Mouse (Mus musculus) cerebellum, postnatal 14 days (tissue): Measurements from ENCODE around the gene Slc7a1.
A peak's percentile ranks its signal among the peaks of the same experiment; 100 is the strongest.

Source experiments
- DNase-seq, 2 experiments: peaks; one replicate each; pipeline ENCODE4 v3.0.0; 2021; ENCODE audit warnings: mixed read lengths in 2 of 2

The Slc7a1 gene

DNA sequence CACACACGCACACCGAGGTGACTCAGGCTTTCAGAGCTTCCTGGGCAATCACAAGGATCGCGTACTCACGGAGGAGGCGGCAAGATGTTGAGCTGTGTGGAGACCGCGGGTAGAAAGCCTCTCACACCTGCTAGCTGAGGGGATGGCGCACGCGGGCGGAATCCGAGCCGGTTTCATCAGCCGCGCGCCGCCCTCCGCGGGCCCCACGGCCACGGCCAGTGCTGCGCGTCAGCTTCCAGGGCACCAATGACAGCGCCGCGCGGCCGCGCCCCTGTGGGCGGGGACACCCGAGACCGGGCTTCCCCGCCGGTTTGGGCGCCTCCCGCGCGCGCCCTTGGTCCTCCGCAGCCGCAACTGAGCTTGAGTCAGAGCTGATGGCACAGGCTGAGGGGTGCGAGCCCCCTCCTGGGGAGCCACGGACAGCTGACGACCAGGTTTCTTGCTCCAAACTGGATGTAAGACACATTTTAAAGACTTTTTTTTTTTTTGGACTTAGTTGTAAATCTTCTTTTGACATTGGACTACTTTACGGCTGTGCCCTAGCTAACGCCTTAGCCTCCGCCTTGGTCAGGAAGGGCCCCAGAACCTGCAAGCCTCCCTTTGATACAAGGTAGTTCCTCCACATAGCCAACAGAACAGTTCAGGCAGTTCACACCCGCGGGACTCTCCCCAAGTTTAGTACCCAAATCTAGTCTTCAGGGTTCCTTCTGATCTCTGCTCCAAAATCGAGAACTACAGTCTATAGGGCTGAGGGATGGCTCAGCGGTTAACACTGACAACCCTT is at the start of gene Slc7a1:
Gene Slc7a1 (minus strand): TSS at position 245 of the 784 bp plus-strand sequence.
- peak; percentile 87 to 92 for DNase-seq

DNA sequence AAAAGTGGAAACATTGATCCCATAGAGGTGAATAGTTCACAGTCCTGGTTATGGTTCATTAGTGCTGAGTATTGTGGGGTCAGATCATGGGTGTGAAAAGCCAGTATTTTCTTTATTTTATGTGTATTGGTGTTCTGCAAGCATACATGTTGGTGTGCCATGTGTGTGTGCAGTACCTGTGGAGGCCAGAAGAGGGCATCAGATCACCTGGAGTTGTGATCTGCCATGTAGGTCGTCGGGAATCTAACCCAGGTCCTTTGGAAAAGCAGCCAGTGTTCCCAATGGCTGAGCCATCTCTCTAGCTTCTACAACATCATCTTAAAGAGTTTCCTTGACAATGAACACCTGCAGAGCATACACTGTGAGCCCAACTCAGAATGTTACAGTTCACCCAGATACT is 45.3 kb upstream of the Slc7a1 start:
- DNase-seq = peak in 1 of 2 experiments; percentile 37

DNA sequence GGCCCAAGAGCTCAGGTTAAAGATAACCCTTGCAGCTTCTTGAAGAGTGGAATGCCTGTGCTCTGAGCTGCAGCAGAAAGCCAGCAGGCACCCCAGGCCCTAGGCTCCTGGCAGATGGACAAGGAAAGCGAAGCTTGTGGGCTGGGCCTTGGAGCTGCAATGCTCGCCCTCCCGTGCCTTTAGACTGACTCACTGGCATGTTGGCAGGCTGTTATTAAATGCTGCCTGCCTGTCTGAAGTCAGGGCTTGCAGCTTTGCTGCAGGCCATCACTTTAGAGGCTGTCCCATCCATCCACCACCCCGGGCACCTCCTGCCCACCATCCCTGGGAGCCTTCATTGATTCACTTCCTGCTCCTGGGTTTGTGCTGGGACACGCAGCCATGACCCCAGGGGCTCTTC is 44.0 kb upstream of the Slc7a1 start:
- peak; percentile 76 to 82 for DNase-seq

DNA sequence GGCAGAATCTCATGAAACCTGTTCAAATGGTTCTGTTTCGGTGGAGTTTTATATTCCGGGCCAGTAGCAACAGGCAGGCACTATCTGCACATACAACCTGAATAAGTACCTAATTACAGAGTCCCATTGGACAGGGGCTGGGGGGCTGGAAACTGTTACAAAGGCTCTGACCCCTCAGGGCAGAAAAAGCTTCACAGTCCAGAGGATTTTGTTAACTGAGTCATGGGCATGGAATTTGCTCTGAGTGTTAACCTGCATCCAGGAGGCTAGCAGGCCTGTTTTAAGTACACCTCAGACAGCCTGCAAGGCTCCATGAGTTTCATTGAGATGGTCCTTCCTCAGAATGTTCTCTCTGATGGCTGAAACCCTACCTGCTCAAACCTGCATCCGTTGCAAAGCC is 36.0 kb upstream of the Slc7a1 start:
- no peak for DNase-seq

DNA sequence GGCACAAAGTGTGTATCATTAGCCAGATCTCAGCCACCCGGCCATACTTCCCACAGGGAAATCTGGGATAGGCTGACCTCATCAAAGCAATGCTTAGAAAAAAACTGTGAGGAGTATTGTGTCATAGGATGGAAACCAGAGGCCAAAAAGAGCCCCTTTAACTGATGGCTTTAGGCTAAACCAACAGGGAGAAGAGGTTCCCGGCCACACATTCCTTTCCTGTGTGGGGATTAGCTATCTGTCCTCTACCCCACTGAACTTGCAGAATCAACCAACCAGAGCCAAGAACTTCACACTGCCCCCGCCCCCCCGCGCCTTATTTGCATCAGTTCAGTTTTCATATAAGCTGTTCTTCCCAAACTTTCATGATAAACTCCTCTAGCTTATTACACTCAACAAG is 32.4 kb upstream of the Slc7a1 start:
- DNase-seq = no peak

DNA sequence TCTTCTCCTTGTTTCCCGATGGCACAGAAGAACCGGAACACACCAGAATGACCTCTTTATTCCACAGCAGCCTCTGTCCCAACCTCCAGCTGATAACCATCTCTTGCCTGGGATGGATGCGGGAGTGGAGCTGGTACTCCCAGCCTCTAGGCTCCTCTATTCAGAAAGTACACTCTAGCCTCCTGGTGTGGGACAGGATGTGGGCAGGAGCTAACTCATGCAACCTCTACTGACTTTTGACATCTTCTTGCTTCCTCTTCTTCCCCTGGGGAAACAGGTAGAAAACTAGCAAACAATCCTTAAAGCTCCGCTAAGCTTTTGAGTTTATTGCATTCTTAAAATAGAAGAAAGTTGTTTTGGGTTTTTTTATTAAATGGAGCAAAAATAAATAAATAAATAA is 29.1 kb upstream of the Slc7a1 start:
- no peak for DNase-seq

DNA sequence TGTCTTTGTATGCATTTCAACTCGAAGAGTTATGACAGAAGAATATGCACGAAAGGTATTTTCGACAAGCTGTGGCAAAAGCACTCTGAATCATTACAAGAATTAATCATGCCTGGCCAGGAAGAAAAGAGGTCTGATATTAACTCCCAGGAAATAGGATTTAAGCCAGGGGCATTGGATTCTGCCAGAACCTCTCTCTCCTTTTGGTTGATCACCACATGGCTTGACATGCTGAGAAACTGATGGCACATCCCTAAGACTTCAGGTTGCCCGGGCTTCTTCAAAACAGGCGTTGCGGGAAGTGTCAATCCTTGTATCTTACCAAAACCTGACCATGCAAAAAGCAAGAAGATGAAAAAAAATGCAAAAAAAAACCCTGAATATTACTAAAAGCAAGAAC is 25.4 kb upstream of the Slc7a1 start:
- DNase-seq = peak; percentile 31 to 53

DNA sequence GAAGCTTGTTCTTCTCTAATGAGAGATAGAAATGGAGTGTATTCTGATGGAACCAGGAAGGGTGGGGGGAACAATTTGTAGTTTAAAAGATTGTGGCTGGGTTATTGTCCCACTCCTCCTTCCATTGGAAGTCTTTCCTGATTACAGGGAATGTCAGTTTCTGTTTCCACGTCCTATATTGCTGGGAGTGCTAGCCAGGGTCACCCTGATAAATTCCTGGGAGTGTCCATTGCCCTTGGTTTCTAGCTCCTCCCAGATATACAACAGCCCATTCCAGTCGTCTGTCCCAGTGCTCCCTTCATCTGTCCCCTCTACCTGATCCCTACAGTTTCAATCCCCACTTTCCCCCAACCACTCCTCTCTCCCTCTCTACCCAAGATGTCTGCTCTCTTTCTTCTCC is 21.6 kb upstream of the Slc7a1 start:
- no peak for DNase-seq

DNA sequence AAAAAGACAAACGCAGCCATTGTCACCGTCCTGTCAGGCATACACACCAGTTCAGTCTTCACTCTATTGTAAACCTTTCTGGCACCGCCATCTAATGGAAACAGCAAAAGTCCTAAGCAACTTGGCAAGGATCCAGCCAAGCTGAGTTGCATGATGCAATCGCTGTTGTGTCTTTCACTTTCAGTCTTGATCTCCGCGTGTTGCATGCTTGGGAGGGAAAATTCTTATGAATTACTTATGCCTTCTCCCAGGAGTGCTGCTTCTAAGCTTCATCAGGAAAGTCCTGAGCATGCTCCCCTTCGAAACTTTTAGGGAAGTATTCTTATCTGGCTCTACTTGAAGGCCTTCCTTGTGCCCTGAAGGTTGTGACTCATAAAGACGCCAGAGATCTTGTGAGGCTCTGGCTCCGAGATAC is 19.4 kb upstream of the Slc7a1 start:
- peak in 1 of 2 experiments; percentile 21 for DNase-seq

DNA sequence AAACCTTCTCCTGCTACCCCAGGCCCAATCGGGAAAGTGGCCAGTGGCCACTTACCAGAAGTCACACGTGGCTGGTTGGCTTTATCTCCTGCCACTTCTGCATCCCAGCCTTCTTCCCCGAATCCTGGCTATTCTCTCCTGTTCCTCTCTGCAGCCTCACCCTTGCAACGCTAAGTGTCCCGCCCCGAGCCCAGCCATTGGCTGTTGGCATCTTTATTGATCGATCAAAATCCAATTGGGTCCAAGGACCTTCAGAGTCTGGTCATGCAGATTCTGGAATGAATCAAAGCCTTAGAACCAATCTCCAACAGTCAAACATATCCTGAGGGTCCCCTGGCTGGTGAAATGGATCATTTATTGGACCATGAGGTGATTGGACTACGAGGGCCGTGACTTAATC is 18.7 kb upstream of the Slc7a1 start:
- no peak for DNase-seq

DNA sequence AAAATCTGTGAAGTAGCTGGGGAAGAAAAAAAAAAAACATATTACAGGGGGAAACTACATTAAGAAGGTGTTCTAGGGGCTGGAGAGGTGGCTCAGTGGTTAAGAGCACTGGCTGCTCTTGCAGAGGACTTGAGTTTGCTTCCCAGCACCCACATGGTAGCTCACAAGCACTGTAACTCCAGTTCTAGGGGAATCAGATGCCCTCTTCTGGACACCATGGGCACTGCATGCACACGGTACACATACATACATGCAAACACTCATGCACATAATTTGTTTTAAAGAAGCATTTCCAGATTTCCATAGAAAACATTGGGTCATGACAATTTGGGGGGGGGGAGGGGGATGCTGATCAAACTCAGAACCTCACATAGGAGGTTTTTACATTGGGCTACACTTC is 18.1 kb upstream of the Slc7a1 start:
- DNase-seq = no peak

DNA sequence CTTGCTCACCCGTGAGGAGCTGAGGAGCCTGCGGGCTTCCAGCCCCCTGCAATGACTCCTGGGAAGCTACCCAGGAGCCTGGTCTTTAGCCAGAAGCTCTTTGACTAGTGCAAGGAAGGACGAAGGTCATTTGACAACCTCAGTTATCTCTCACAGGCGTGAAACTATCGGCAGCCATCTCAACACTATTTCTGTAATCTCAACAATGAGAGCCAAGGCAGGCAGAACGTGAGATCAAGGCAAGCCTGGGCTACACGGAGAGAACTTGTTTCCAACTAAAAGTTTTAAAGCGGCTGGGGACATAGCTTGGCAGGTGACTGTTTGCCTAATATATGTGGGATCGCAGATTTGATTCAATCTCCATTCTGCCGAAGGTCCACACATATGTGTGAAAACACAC is 16.8 kb upstream of the Slc7a1 start:
- no peak for DNase-seq

DNA sequence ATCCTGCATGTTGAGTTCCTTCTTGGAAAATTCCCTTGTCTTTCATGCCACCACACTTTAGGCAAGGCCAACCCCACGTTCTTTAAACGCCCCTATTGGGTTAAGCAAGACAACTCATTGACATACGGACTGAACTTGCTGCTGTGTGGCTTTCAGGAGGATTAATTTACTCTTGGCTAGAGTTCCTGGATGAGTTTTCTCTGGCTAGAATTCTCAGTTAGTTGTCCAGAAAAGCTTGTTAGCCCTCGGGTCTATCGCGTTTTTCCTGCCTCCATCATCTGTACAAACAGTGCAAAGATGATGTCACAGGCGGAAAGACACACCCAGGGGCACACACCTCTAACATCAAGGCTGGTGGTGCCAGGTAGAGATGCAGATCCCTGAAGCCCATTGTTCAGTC is 14.5 kb upstream of the Slc7a1 start:
- peak in 1 of 2 experiments; percentile 39 for DNase-seq

DNA sequence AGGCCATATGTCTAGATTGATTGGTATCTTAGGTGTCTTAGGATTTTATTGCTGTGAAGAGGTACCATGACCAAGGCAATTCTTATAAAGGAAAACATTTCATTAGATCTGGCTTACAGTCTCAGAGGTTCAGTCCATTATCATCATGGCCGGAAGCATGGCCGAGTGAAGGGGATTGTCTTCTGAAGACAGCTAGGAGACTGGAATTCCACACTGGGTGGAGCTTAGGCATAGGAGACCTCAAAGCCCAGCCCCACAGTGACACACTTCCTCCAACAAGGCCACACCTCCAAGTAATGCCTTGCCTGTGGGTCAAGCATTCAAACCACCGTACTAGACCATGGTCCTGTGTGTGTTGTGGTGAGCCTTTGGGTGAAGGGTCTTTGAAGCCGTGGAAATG is 12.8 kb upstream of the Slc7a1 start:
- no peak for DNase-seq

DNA sequence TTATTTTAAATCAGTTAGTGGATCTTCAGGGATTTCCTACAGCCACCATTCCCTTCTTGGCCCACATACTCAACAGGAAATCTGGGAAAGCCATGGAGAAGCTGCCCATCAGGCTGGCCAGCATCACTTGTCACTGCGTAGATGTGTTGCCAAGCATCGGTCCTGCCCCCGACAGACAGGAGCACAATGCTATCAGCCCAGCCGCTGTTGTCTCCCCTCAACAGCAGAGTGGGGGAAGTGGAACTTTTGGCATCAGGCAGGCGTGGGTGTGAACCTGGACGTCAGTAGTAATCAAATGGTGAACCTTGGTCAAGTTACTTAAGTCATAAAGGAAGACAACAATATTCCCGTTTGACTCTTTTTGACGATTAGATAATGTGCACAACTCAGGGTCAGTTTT is 9.8 kb upstream of the Slc7a1 start:
- no peak for DNase-seq

DNA sequence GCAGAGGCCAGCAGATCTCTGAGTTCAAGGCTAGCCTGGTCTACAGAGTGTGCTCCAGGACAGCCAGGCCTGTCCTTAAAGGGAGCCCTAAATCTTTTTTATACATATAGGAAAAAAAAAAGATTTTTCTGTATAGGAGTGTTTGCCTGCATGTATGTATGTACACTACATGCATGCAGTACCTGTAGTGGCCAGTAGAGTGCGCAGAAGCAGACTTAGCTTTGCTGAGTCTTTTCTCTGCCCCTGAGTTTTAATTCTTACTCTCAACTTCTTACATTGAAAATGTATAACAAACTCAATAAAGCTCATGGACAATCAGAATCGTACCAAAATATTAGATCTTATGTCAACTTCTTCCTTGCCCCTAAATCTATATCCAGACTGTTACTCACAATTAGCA is 7.2 kb upstream of the Slc7a1 start:
- no peak for DNase-seq

DNA sequence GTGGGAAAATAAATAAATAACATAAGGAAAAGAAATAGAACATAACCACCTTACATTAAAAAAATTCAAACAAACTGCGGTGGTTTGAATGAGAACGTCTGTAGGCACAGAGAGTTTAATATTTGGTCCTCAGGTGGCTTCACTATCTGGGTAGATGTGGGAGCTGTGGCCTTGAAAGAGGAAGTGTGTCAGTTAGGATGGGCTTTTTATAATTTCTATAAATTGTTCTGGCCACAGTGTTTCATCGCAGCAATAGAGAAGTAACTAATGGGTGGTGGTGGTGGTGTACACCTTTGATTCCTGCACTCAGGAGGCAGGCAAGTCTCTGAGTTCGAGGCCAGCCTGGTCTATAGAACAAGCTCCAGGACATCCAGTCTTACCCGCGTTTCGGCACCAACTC is 4.8 kb upstream of the Slc7a1 start:
- no peak for DNase-seq

DNA sequence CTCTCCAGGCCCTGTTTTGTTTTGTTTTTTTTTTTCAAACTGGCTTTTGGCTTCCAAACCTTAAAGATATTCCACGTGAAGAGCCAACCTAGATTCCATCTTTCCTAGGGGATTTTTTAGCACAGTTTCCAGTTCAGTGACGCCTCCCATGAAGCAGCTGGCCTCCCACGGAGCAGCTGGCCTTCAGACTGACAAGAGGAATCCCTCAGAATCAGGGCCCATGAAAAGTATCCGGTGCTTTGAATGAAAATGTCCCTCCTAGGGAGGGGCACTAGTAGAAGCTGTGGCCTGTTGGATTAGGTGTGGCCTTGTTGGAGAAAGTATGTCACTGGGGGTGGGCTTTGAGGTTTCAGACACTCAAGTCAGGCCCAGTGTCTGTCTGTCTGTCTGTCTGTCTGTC is 2.9 kb upstream of the Slc7a1 start:
- no peak for DNase-seq

DNA sequence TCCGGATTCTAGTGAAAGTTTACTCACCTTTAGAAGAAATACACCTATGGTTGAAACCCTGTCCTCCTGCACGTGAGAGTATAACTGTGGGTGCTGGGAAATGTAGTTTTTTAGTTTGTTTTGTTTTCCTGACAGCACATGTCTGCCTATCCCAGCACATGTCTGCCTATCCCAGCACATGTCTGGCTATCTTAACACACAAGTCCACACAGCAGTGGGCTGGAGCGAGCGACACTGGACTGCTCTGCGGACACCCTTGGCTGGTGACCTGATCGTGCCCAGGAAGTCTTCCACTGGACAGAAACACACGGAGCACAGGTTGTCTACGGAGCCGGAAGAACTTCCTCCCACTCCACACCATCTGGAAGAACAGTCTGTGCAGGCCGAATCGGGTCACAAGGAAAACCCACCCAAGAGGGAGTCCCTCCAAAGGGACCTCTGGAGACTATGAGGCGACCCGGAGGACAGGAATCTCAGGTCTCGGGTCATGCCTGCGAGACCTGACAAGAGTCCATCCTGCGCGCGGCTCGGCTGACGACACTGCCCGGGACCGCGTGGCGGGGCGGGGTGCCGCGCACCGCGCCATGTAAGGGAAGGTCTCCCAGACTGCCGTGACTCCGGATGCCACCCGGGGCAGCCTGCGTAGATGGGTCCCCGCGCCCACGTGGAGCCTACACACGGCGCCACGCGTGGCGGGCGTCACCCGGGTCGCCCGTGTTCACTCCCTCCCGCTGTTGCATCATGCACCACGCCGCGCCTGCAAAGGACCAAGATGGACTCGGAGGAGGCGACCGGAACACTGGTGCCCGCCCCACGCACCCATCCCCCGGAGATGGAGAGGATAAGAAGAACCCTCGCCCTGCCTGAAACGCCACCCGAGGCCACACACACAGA is 691 bp downstream of the Slc7a1 start:
- DNase-seq = peak; percentile 50 to 61

DNA sequence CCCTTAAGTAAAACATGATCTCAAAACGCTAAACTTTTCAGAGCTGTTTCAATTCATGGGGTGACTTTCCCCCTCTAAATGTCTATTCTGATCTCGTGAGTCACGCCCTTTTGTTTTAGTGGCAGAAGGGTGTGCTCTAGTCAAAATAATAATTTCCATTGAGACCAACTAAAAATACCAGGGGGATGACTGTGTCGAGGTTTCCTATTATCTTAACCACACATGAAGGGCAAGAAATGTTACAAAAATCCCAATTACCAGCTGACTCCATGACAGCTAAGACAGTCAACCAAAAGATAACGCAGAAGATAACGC is 1.3 kb downstream of the Slc7a1 start:
- DNase-seq = no peak

DNA sequence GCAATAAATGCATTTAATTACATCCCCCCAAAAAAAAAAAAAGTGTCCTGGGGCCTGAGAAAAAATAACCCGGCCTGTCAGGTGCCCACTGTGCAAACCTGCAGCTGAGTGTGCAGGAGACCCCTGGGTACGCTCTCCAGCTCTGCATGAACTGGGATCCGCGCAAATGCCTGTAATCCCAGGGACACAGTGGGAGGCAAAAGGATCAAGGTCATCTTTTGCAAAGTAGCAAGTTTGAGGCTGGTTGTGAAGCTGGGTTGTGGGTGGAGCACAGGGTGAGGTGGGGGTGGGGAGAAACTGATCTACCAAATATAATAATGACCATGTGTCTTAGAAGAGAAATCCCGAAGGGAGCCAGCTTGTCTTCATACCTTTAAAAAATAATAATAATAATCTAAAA is 1.8 kb downstream of the Slc7a1 start:
- no peak for DNase-seq

DNA sequence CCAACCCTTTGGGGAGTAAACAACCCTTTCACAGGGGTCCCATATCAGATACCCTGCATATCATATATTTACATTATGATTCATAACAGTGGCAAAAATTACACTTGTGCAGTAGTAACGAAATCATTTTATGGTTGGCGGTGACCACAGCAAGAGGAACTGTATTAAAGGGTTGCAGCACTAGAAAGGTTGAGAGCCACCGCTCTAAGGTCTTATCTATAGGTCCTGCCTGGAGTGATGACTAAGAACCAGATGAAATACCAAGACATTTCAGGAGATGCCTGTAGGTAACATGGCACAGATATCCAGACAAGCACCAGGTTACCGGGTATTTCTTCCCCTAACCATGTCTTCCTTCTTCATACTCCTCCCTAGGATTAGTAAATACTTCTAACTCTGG is 2.3 kb downstream of the Slc7a1 start:
- DNase-seq = no peak

DNA sequence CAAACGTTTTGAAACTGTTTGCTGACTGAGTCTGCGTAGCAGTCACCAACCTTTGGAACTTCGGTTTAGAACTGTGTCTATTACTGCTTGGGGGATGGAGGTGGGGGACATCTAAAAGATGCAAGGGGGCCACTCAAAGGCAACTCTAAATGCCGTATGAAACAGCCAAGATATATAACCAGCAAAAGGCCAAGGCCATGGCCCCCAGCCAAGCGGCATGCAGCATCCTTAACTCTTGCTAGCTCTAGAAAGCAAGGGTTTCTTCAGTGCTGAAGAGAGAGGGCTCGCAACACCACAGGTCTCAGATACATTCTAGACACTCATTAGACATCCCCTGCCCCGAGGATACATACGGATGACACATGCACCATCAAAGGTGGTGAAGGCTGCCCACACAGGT is 6.4 kb downstream of the Slc7a1 start:
- DNase-seq = peak; percentile 25 to 46

DNA sequence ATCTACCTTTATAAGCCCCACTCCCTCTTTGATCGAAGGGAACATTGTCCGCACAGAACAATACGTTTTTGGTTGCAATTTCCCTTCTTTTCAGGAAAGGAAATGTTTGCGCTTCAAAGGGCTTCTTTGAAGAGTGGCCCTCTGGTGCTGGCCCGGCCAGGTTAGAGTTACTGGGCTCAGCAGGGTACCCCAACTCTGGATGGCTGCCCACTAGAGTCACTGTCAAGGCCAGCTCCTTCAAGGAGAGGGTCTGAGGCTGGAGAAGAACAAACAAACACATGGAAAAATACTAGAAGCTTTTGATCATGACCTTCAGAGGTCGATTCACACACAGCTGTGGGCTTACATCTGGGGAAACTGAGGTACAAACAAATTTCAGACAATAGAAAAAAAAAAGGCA is 6.9 kb downstream of the Slc7a1 start:
- peak; percentile 53 to 66 for DNase-seq
